Mouse (Mus musculus): ENCODE results near the gene Pip5k1c. TPM values are rescaled to one million over a fixed set of nuclear protein-coding genes. Genes with fewer than 3 reads are reported as not detected.

The Pip5k1c gene
- polyA plus RNA-seq, 1 experiment from 2014 or later: 38.6 TPM

GRCm38 (mm10) chr10:81322444-81322843 lies 29.7 kb downstream of the Pip5k1c start:
- no peak for DNase-seq (ENCODE audit: low spot score)

GRCm38 (mm10) chr10:81323141-81323775 lies 30.5 kb downstream of the Pip5k1c start:
- DNase-seq (ENCODE audit: low spot score): no peak

- DNase-seq (ENCODE audit: low spot score): no peak
Observed at GRCm38 (mm10) chr10:81323791-81324530, 31.2 kb downstream of the Pip5k1c start.

GRCm38 (mm10) chr10:81325176-81325575 lies 32.4 kb downstream of the Pip5k1c start:
- DNase-seq (ENCODE audit: low spot score): no peak

- DNase-seq (ENCODE audit: low spot score): no peak
Observed at GRCm38 (mm10) chr10:81325781-81326180, 33.0 kb downstream of the Pip5k1c start.

- DNase-seq (ENCODE audit: low spot score): peak; percentile 19
Observed at GRCm38 (mm10) chr10:81326858-81327257, 34.1 kb downstream of the Pip5k1c start.

GRCm38 (mm10) chr10:81327959-81328358 lies 35.2 kb downstream of the Pip5k1c start:
- DNase-seq (ENCODE audit: low spot score): no peak

GRCm38 (mm10) chr10:81328386-81328785 lies 35.6 kb downstream of the Pip5k1c start, which contains the start of gene Tbxa2r:
Gene Tbxa2r (plus strand): TSS chr10:81328731.
- DNase-seq (ENCODE audit: low spot score): peak; percentile 81

- DNase-seq (ENCODE audit: low spot score): peak; percentile 89
Observed at GRCm38 (mm10) chr10:81329194-81329975, 36.6 kb downstream of the Pip5k1c start.

GRCm38 (mm10) chr10:81330007-81330406 lies 37.2 kb downstream of the Pip5k1c start:
- DNase-seq (ENCODE audit: low spot score): no peak

GRCm38 (mm10) chr10:81332277-81332676 lies 39.5 kb downstream of the Pip5k1c start:
- no peak for DNase-seq (ENCODE audit: low spot score)

- DNase-seq (ENCODE audit: low spot score): no peak
Observed at GRCm38 (mm10) chr10:81334324-81334723, 41.6 kb downstream of the Pip5k1c start.

- DNase-seq (ENCODE audit: low spot score): no peak
Observed at GRCm38 (mm10) chr10:81335393-81336340, 42.9 kb downstream of the Pip5k1c start.

- no peak for DNase-seq (ENCODE audit: low spot score)
Observed at GRCm38 (mm10) chr10:81336558-81336957, 43.8 kb downstream of the Pip5k1c start.

- no peak for DNase-seq (ENCODE audit: low spot score)
Observed at GRCm38 (mm10) chr10:81340551-81341332, 48.0 kb downstream of the Pip5k1c start.

- DNase-seq (ENCODE audit: low spot score): peak; percentile 73
Observed at GRCm38 (mm10) chr10:81341333-81341949, 48.7 kb downstream of the Pip5k1c start.

- no peak for DNase-seq (ENCODE audit: low spot score)
Observed at GRCm38 (mm10) chr10:81342686-81343505, 50.1 kb downstream of the Pip5k1c start, which contains the start of gene Gipc3. Gene Gipc3 (minus strand): TSS chr10:81343266.

- peak; percentile 39 for DNase-seq (ENCODE audit: low spot score)
Observed at GRCm38 (mm10) chr10:81344421-81345161, 51.8 kb downstream of the Pip5k1c start.

All from thymus, postnatal 0 days (tissue).